Mouse (Mus musculus) left cerebral cortex, adult 11 months (tissue): Measurements from ENCODE around the gene Aqp7.
"Not testable (repeated sequence)": the region's sequence is repeated elsewhere in the genome, so short reads cannot be mapped to it uniquely, and the experiment has no call there.

Experiments
- DNase-seq: peaks from one replicate; pipeline ENCODE4 v3.0.0; 2022; ENCODE audit warnings: low spot score

Aqp7 gene

DNA sequence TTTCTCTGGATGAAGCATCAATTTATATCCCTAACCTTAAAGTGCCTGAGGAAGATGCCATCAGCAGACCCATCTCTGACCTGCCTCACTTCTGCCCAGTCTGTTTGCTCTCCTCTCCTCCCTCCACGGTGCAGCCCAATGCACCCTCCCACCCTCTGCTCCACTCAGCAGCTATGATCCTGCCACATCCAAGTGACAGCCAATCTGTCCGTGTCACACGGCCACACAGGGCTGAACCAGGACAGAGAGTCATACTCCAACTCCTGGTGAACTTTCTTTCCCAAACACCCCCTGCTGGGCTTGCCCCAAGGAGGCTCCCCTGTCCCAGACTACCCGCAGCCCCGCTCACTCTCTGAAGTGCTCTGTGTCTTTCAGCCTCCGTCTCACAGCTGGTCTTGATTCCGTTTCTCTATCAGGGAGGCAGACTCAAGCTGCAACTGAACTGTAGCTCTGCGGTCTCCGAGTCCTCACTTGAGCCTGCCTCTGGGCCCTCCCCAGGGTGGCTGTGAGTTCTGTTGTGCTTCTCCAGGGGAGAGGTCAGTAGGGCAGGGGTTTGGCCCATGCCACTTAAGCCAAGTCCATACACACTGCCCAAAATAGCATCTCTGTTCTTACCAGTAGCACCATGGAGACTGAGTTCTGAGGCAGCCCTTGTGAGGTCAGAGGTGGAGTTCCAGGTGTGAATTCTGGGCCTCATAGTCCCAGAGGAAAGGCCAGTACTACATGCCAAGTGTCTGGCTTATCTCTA, at the start of gene Aqp7:
Gene Aqp7 (minus strand): TSS at position 616 of the 748 bp plus-strand sequence.
- no peak for DNase-seq

DNA sequence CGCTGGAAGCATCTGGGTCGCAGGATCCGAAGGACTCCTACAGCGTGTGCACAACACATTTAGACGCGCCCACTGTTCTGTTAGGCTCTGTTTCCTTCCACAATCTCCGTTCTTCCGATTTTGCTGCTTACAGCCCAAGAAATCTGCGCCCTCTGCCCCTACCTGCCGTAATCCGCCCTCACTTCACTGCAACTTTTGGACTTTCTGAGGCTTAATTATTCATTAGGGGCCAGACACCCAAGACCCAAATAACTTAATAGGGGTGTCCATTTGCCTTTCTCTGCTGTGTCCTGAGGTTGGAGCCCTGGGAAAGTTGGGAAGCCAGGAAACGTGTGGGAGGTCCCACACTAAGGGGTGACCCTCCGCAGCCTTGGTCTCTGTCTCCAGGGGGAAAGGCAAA, 49.4 kb upstream of the Aqp7 start:
- no peak for DNase-seq

DNA sequence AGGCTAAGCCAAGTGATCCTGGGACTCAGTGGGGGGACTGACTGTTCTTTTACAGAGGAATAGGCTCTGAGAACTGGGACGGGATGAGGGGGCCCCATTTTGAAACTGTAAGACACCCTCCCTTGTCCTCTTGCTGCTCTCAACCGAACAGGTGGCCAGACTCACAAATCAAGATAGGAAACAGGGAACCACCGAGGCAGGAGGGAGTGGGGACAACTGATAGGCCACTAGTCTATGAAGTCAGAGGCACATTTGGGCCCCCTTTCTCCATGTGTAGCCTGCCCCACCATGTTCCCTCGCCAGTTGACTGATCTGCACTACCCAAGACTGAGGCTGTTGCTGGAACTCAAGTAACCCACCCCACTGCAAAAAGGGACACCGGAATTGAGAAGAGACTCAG, 48.9 kb upstream of the Aqp7 start:
- no peak for DNase-seq

DNA sequence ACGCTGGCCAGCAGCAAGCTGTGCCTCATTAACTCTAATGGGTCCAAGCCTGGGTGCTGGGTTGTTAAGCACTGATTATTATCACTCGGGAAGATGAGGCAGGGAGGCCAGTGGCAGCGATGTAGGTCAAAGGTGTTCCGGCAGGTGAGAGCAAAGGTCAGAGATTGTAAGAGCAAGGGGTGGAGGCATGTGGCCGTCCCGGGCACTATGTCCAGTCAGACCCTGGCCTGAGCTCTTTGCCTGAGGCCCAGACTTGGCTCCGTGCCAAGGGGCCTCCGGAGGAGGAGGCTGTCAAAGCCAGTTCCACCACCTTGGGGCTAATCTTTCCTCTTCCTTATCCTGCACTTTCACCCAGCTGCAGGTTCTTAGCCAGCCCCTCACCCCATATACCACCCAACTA, 48.2 kb upstream of the Aqp7 start:
- DNase-seq = no peak

DNA sequence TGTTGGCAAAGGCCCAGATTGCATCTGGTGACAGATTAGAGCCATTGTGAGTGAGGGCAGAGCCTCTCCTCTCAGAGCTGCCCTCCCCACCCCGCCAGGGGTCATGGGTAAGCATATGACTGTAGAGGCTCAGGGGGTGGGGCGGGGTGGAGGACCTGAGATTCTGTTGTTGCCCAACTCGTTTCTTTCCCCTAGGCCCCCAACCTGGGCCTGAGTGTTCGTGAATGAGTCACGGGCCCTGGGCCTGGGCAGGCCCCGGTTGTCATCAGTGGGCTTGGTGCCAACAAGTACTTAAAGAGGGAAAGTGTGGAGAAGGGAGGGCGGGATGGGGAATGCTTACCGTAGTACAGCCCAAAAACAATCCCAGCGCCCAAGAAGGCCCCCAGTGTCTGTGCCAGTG, 46.4 kb upstream of the Aqp7 start:
- no peak for DNase-seq

DNA sequence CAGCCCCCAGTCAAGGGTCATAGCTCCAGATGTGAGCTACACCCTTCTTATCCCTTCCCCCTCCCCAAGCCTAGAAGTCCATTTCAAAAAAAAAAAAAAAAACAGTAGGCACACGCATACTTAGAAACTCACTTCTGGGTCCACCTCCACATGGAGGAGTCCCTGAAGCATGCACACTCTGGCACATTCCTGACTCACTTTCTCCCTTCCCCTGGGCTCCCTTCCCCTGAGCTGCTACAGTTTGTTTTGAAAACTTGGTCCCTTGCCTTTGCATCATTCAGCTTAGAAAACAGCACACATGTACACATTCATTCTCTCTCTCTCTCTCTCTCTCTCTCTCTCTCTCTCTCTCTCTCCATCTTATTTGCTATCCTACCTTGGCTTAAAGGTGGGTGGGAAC, 45.0 kb upstream of the Aqp7 start:
- no peak for DNase-seq

DNA sequence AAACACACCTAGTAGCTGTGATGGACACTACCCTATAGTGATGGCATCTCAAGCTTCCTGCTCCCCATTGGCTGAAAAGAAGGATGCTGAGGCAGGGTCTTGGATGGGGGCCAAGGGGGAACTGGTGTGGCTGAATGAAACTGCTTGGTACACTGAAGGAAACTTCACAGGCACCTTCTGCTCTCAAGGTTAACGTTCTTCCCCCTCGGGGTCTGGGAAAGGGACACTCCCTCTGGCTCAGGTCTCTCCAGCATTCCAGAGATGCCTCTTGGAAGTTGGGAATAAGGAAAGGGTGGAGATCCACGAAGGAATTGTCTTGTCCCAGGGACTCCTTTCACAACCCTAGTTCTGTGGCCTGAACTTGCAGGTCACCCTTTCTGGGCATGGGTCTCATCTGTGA, 43.5 kb upstream of the Aqp7 start:
- DNase-seq = no peak

DNA sequence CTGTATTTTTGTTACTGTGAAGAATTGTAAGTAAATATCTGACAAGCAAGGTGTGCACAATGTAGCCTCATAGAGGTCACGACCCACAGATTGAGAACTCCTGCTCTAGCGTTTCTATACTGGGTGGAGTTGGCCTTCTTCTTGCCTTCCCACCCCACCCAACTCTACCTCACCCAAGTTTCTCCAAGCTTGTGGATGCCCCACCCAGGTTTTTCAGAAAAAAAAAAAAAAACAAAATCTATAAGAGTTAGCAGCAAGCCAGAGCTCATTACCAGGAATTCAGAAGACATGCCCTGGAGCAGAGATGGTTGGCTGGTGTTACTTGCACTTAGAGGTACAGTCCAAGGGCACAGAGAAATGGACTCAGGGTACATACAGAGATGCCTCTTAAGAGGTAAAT, 41.8 kb upstream of the Aqp7 start:
- DNase-seq = no peak

DNA sequence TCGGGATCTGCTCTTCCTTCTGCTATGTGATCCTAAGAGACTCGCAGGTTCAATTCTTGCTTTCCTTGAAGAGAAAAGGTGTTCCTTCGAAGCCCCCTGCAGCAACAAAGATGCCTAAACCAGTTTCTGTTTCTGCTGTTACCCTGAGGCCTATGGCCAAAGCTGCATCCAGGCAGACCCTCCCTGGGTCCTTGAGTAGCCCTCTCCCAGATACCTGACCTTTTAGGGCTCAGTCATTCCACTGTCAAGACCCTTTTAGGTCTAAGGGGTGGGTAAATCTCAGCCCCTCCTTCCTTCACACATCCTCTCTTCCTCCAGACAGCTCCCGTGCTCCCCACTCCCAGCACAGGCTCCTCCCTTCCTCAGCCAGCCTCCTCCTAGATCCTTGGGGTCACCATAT, 41.2 kb upstream of the Aqp7 start:
- no peak for DNase-seq

DNA sequence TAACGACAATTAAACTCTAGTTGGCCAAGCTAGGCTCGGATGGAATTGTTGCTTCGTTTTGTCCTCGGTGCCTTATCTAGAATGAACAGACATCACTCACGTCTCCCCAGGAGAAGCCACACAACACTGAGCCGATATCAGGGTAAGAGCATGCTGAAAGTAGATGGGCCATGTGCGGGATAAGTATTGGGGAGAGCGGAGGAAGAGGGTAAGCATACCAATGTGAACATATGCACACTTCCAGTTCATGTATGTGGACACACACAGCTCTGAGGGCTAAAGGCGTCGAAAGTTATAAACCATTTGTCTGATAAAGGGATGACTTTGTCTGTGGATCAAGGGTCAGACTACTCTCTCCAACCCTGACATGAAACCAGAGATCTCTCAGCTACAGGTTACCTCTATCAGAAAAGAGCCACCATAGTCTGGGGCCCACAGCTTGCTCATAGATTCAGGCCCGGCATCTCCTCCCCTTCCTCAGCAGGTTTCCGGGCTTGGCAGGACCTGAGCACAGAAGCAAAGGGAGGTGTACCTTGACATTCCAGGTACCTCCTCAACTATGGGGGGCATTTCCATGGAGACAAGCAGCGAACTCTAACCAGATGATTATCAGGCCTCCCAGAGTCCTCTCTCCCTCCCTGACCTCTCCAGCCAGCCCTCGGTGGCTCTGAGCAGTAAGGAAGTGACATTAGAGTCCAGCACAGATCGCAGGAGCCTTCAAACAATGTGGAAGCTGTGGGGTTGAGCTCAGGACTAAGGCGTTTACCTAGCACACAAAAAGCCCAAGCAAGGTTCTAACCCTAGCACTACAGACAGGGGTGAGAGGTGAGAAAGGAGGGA, 39.7 kb upstream of the Aqp7 start:
- DNase-seq = no peak

DNA sequence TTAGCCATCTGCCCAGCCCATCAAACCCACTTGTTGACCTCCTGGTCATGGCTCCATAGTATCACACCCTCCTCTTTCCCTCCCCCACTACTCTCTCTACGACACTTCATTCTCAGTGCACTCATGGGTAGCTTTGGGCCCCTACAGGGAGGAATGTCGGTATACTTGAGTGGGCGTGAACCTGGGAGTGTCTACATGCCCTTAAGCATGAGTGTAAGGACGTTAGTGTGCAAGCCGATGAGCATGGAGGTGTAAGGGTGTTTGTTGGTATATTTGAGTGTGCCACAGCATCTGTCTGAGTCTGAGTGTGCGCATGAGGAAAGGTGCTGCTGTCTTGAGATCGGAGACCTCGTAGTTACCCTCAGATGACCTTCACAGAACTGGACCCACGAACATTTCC, 39.0 kb upstream of the Aqp7 start:
- no peak for DNase-seq

DNA sequence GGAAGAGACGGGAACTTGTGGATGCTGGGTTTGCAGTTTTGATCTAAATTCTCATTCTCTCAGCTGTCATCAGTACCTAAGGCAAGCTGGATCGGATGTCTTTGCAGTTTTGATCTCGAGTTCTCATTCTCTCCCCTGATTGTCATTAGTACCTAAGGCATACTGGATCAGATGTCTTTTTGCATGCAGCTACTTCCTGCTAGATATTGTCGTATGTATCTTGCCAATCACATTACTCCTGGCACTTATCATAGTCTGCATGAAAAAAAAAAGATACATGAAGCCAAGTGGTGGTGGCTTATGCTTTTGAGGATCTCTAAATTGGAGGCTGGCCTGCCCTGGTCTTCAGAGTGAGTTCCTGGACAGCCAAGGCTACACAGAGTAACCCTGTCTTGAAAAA, 36.9 kb upstream of the Aqp7 start:
- no peak for DNase-seq

DNA sequence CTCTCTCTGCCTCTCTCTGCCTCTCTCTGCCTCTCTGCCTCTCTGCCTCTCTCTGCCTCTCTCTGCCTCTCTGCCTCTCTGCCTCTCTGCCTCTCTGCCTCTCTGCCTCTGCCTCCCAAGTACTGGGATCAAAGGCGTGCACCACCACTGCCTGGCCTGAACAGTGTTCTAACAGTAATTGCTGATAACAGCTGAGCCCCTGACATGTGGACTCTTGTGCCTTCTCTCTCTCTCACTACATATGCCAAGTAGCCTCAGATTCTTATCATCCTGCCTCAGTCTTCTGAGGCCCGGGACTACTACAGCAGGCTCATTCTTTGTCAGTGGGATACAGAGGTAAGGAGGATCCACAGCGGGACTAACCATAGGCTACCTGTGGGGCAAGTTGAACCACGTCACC, 34.9 kb upstream of the Aqp7 start:
- DNase-seq = not testable (repeated sequence)

DNA sequence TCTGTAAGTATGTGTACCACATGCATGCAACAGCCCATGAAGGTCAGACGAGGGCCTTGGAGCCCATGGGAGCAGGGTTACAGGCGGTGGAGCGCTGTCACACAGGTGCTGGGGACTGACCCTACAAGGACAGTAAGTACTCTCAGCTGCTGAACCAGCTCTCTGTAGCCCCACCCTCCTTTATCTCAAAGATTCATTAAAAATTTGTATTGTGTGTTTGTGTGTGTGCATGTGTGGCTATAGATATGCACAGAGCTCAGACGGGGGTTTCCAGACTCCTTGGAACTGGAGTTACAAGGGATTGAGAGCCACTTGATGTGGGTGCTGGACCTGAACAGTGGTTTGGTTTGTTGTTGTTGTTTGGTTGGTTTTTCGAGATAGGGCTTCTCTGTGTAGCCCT, 33.8 kb upstream of the Aqp7 start:
- no peak for DNase-seq

DNA sequence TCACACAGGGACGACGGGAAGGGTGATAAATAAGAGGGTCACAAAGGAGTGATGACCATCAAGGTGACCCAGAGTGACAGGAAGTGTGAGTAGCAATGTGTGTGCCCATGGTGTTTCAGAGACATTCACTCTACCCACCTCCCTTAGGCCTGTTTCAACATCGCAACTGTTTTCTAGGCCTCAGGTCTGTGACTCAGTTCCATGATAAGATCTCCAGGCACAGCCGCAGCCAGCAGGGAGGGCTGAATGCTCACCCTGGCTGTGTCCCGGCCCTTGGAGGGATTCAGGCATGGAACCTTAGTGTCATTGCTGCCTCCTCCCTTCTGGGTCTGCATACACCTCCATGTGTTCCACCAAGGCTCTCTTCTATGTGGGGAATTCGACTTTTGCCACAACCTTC, 30.8 kb upstream of the Aqp7 start:
- DNase-seq = no peak

DNA sequence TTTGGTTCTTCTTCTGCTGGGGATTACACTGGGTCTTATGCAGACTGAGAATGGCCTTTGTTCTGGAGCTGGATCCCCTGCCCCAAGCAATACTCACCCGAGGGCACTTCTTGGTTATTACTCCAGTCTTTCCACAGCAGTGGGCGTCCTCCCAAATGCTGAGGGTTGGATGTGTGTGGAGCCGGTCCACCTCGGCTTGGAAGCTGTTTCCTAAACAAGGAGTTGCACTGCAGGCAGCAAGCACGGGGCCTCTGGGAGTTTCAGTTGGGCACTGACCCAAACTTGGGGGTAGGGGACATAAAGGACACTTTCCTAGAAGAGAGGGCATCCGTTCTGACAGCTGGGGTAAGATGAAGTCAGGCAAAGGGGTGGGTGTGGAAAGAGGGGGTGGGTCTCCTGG, 26.5 kb upstream of the Aqp7 start:
- no peak for DNase-seq

DNA sequence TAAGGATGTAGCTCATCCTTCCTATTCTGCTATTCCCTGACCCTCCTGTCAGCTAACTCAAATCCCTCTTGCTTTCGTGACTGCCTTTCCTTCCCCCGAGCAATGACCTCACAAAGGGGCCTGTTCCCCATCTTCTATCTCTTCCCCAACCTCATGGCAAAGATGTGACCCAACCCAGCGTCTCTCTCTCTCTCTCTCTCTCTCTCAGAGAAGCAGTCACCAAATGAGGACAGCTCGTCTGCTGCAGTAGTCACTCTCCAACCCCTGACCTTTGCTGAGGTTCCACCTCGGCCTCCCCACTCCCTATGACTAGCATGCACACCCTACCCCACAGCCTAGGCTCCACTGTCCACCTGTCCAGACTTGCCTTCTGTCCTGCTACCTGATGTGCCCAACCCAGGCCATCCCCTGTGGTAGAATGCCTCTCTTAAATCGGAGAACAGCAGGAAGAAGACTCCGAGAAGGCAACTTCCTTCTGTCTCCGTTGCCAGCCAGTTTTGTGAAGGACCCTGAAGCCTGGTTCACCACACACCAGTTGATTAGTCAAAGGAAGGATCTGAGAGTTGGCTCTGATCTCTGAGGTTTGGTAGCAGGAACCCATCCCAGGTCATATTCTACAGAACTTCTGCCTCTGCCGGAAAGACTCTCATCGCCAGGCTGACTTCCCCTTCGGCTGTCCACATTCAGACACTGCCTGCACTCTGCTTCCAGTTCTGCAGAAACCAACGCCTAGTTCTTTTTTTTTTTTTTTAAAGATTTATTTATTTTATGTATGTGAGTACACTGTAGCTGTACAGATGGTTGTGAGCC, 25.3 kb upstream of the Aqp7 start:
- no peak for DNase-seq

DNA sequence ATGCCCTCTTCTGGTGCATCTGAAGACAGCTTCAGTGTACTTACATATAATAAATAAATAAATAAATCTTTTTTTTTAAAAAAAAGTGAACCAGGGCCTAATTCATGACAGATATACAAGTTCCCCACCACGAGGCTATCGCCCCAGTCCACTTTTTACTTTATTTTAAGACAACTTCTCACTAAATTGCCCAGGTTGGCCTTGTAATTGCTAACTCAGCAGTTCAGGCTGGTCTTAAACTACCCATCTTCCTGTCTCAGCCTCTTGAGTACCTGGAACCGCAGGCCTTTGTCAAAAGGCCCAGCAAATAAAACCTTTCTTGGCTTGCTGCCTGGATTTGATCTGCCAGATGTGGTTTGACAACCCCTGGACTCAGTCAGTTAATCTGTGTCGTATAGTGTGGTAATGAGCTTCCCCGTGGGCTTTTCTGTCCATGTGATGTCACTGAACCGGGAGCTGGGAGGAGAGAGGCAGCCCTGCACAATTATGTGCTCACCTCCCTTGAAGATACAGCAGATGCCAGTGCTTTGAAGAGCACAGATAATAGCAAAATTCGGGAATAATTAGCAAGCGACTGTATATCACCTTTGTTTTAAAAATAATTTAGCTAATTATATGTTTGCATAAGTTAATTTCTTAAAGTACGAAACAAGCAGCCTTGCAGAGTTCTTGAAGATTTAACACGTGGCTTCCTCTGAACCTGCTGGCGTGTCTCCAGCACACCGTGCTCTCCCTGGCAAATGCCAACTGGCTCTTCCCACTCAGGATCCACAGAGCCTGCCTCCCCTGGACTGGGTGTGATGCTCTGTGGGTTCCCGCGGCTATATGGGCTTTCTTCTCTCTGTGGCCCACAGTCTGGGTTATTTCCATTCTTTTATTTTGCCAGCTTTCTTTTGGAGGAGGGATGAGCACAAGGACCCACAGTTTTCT, 23.8 kb upstream of the Aqp7 start:
- DNase-seq = no peak

DNA sequence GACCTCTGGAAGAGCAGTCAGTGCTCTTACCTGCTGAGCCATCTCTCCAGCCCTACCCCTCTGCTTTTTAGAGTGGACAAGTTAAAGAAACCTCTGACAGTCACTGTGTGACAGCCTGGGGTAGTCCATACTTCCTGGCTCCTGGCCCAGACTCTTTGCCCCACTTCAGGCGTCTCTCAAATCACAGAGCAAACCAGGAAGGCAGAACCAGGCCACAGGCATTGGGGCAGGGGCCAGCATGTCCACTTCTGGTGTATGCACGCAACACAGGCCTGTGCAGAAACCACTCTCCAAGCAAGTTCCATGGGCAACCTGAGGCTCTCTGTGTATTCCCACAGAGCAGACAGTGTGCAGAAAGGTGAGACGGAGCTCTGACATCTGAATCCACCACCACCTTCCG, 17.3 kb upstream of the Aqp7 start:
- DNase-seq = no peak

DNA sequence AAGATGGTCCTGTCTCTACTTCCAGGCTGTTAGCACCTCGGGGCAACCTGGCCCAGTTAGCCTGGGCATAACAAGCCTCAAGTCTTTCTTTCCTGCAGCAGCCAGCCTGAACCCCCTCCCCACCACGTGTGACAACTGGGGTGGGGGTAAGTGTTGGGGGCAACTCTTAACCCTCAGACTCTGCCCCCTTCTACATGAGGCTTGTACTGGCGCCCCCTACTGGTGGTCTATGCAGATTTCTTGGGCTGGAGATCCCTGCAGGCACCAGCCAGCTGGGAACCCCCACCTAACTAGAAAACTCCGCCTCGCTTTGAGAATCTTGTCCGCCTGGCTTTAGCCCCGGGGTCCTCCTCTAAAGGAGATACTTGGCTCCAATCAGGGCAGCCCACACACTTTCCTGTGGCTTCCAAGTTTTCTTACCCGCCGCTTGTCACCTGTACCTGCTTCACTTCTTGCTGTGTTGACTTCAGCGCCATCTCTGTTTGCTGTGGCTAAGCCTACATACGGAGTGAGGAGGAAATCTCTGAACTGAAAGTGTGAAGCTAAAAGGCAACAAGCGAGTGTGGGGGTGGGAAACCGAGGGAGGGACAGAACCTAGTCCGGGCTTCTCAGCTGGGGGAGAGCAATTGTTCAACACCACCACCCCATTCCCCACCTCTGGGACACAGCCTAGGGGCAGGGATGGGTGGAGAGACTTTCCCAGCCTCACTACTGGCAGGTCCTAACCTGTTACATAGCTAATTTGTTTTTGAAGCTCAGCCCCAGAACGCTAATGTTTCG, 16.1 kb upstream of the Aqp7 start:
- DNase-seq = no peak

DNA sequence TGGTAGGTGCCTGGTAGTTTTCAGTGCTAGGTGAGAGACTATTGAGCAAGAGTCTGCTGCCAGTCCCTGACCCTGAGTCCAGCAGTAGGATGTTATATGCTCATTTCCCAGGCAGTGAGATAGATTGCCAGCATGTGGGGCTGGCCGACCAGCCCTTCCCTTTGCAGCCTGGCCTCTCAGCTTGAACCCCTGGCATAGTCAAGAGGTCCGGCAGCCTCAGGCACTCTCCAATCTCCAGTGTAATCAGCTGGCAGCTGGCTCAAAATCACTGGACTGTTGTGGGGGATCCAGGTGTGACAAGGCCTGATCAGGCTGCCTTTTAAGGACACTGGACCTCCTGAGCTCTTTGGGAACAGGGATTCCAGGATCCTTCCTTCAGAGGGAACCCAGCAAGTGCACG, 15.4 kb upstream of the Aqp7 start:
- no peak for DNase-seq
